Mouse (Mus musculus) ES-E14 (cell line): Measurements from ENCODE around the gene Ankrd12.

Experiments
- CHD2 ChIP-seq: IDR thresholded peaks from 2 replicates; pipeline ENCODE4 v1.6.1; 2014; ENCODE audit warnings: mild to moderate bottlenecking, low read depth, low read length, inconsistent platforms
- MAFK ChIP-seq: IDR thresholded peaks from 2 replicates; pipeline ENCODE4 v1.6.1; 2014; ENCODE audit warnings: mild to moderate bottlenecking, low read depth, low read length, inconsistent platforms; ENCODE audit not compliant: insufficient read depth
- ZNF384 ChIP-seq: IDR thresholded peaks from 2 replicates; pipeline ENCODE4 v1.6.1; 2012; ENCODE audit warnings: low read depth, low read length, inconsistent platforms

DNA sequence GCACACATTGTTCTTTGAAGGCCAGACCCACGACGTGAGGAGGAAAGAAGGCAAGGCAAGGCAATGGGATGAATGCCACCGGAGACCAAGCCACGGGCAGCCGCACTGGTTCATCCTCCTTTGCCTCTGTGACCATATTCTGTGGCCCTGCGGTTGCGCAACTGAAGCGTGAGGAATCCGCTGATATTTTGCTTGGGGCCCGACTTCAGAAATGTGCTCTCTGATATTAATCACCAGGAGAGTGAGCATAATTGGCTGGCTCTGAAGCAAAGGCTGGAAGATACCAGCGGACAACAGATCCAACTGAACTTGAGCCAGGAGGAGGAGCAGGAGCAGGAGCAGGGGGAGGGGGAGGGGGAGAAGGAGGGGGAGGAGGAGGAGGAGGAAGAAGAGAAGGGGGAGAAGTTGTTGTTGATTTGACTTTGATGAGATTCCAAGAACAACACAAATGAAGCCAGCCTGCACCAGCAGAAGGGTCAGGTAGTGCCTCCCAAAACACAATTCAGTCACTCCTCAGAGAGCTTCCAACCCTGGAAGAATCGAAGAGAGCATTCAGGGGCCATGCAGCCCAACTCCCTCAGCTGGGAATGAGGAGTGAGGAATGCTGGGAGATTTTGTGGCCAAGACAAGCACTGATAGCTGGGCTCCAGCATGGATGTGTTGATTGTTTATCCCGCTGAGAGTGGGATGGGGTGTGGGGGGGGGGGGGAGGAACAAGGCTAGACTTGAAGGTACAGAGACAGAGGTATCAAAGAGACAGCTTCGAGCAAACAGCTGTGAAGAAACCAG, 119.7 kb downstream of the Ankrd12 start:
- no peak for TF ChIP-seq CHD2
- TF ChIP-seq MAFK, result no peak
- no peak for TF ChIP-seq ZNF384
